Mouse (Mus musculus) right cerebral cortex, postnatal 36 days (tissue): Measurements from ENCODE around the gene Hbb-y.
"Not testable (repeated sequence)": the region's sequence is repeated elsewhere in the genome, so short reads cannot be mapped to it uniquely, and the experiment has no call there.

Source experiments
- DNase-seq, 2 experiments: peaks; one replicate each; pipeline ENCODE4 v3.0.0; 2022; ENCODE audit warnings: low spot score in 2 of 2, mixed read lengths in 1 of 2

The Hbb-y gene

DNA sequence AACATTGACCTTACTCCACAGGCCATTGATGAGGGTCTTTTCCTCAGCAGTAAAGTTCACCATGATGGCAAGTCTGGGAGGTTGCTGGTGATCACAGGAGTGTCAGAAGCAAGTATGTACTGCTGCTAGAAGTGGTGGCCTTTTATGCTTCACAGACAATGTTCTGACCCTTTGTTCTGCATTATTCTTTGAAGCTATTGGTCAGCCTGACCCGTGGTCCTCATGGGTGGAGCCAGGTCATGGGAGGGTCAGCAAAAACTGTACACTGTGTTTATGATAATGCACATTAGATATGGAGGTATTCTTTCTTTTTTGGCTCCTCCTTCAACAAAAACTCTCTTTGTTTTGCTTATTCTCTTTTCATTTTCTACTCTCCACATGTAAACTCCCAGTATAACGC, at the start of gene Hbb-y:
TSS of gene Hbb-y (minus strand) at position 127 of the 400 bp plus-strand sequence.
- DNase-seq: no peak

DNA sequence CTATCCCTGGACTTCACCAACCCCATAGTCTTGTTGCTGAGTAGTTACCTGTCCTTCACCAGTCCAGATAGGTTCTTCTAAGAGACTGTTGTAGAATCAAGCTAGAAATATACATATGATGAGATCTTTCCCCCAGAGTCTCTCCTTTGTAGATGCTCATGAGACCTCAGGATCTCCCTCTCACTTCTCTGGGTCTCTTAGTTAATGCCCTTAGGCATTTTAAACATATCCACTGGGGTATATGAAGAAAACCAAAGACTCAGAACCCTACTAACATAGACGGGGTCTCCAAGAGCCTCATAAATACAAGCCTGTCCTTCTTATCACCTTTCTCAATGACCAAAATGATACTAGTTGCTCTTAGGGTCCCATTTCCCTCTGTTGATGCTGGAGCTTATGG, 41.4 kb upstream of the Hbb-y start, which contains the start of gene Olfr64:
TSS of gene Olfr64 (minus strand) at position 101 of the 400 bp plus-strand sequence.
- no peak for DNase-seq

DNA sequence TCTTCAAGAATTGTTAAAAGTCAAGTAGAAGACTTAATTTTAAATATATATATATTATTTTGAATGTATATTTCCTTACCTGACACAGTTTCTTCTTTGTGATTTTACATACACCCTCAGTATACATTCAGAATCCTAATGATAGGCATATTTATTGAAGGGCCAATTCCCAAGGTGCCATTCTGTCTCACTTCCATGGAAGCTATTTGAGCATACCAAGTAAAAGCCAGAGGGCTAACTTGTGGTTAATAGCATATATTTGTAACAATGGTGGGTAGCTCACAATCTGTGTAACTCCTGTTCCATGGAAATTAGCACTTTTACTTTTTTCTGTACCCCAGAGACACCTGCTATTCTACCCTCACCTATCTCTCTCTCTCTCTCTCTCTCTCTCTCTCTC, 33.1 kb upstream of the Hbb-y start, which contains the start of gene Olfr66:
TSS of gene Olfr66 (minus strand) at position 101 of the 400 bp plus-strand sequence.
- DNase-seq: no peak

DNA sequence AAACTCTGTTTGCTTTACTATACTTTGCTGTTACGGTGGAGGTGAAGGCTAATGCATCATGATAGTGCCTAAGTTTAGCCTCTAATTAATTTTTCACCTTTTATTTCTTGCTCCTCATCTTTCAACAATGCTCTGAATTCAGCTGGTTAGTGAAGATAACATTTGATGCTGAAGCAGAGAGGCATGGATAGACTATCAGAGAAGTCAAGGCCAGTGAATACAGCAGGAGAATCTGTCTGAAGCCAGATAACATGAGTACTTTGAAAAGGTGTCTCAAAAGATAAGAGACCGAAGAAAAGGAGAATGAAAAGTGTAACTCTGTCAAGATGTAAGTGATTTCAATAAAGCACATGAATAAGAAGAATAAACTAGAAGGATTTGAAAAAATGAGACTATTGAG, 24.1 kb upstream of the Hbb-y start:
- no peak for DNase-seq

DNA sequence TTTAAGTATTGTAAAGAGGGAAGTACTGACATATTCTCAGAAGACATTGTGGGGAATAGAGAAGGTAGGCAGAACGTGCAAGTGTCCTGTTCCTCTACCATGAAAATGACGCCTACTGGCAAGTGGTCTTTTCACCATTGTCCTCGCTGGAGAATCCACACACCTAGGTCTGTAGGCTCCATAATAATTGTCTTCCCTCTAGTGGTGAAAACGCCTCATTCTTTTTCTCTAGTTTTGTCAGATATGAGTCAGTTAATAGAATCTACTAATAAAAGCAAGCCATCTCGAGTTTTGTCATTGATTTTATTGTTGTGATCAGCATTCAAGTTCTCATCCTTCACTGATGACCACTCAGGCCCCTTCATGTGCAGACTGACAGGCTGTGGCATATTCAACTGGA, 21.4 kb upstream of the Hbb-y start:
- DNase-seq: no peak

DNA sequence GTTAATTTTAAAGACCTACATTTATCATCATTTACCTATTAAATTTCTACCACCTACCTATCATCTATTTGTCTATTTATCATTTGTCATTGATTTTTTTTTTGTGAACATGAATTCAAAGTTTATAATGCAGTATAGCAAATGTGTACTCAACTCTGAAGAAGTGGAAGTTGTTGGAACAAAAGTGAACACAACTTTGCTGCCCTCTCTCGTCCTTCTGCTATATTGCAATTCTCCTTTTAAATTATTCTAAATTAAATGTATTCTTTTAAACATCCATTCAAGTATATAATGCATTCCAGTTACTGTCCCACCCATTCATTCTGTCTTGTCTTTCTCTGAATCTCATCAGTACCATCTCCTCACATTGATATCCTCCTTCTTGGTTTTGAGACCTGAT, 20.0 kb upstream of the Hbb-y start:
- no peak for DNase-seq

DNA sequence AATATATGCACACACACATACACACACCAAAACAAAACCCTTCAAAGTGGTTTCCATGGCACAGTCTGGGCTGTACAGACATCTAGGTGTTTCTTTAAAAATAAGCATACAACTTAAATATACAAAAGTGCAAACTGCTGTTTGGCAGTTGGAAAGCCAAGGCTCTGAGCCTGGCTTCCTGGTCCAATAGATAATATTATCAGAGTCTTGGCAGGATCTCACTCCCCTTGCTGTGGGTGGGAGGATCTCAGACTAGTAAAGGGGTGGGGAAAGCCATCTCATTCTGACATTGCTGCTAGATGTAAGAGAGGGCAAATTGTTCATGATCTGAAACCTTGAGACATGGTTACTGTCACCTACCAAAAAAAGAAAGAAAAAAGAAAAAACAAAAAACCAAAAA, 17.7 kb upstream of the Hbb-y start:
- DNase-seq: no peak

DNA sequence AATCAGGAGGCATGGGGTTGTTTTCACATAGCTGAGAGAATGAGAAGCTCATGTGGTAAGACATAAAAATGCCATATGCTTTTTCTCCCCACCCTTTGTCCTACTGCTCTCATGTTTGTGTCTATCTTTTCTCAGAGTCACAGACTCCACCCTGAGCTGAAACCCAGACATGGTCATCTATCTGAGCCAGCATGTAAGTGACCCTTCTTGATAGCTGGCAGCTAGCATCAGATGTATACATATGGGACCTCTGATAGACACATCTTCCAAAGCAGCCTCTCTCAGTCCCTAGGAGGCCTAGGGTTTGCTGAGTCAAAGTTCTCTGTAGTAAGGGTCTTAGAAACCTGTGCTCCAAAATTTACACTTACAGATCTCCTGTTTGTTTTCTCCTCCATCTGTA, 12.7 kb upstream of the Hbb-y start:
- DNase-seq: no peak

DNA sequence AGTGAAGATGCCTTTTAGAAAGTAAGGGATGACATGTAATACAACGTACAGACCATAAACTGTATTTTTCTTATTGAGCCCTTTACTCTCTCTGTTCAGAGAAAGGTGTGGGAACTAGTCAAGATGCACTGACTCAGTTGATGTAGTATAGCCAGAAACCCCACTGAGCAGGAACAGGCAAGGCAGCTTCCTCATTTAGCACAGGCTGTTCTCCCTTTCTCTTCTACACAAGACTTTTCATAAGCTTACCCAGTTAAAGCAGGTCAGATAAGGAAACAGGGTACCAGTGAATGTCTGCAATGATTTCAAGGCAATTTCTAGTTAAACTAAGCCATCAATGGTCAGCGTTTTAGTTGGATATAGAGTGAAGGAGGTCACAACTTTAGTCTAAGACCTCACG, 8.5 kb upstream of the Hbb-y start:
- DNase-seq: no peak

DNA sequence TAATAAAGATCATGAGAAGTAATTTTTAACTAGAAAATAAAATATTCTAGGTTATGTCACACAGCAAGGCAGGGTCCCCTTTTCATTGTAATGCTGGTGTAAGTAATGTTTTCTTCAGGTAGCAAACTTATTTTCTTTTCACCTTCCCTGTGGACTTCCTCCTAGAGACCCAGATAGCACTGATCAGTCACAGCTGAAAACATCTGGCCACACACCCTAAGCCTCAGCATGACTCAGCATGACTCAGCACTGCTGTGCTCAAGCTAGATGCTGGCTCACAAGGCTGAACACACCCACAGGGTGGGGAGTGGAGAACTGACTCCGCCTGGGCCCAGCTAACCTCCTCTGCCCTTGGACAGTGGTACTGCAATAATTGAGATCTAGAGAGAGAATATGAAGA, 7.8 kb upstream of the Hbb-y start:
- no peak for DNase-seq

DNA sequence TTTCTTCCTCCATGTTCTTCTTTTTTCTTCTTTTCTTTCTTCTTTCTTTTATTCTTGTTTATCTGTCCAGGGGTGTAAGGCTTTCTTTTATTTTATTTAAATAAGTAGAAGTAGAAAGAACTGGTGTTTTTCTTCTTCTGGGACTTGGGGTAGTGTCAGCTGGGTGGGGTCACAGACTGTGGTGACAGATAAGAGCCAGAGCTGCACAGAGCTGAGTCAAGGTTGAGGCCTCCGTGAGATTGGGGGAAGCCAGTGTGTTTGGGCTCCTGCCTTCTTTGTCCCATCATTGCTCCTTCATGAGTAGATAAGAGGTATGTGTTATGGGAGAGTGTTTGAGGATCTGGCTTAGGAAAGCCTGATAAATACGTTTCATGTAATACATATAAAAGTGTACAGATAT, 6.1 kb upstream of the Hbb-y start:
- DNase-seq: no peak

DNA sequence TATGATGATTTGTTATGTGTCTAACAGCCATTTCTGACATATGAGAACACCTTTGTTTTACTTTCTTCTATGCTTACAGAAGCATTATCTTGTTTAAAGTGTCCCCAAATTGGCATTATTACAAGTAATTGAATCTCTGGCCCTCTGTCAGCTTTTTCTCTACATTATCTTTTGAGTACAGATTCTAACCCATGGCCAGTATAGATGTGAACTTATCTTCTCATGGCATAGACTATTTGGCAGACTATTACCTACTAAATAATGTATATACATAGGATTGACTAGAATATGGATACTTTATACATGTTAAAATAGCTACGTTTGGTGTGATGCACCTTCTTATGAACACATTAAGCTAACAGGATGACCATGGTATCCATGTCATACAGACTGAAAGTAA, 1.7 kb upstream of the Hbb-y start:
- no peak for DNase-seq

DNA sequence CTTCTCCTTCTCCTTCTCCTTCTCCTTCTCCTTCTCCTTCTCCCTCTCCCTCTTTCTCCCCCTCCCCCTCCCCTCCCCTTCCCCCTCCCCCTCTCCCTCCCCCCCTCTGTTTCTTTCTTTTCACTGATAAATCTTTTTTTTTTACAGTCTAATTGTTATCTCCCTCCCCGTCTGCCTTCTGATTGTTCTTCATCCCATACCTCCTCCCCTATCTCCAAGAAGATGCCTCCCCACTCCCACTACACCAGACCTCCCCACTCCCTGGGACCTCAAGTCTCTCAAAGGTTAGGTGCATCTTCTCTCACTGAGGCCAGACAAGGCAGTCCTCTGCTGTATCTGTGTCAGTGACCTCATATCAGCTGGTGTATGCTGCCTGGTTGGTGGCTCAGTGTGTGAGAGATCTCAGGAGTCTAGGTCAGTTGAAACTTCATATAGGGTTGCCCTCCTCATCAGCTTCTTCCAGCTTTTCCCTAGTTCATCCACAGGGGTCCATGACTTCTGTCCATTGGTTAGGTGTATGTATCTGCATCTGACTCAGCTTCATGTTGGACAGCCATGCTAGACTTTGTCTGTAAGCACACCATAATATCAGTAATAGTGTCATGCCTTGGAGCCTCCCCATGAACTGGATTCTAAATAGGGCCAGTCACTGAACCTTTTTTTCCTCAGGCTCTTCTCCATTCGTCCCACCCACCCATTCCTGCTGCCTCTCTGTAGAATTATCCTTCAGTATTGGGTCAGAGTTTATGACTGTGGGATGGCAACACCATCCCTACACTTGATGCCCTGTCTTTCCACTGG, 8.3 kb downstream of the Hbb-y start:
- no peak for DNase-seq

DNA sequence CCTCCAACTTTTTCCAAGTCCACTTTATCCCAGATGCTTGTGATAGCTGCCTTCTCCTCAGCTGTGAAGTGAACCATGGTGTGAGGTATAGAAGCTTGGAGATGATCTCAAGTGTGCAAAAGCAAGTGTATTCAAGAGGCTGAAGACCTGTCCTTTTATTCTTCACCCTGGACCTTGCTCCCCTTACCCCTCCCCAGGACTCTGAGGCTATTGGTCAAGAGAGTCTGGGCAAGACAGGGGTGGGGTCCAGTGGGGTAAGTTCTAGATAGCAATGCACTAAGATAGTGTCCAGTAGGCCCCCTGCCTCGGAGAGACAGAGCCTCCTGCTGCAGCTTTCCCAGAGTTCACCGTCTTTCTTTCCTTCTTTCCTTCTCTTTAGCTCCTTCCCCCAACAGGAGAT, 10.0 kb downstream of the Hbb-y start, which contains the start of gene Hbb-bh1:
TSS of gene Hbb-bh1 (minus strand) at position 131 of the 400 bp plus-strand sequence.
- no peak for DNase-seq

DNA sequence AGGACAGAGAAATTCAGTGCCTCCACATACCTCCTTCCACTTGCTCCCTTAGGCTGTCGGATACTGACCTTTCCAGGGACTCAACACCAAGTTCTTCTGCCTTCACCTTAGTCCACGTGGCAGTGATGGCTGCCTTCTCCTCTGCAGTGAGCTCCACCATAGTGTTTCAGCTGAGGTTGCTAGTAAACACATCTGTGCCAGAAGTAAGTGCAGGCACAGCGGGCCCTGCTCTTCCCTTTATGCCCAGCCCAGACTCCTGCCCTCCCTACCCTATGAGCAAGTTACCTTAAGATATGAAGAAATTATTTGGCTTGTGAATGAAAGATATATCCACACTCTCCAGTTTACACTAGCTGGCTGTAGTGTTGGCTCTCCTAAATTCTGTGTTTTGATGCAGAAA, 12.7 kb downstream of the Hbb-y start, which contains the start of gene Hbb-bh2:
TSS of gene Hbb-bh2 (minus strand) at position 253 of the 400 bp plus-strand sequence.
- no peak for DNase-seq

DNA sequence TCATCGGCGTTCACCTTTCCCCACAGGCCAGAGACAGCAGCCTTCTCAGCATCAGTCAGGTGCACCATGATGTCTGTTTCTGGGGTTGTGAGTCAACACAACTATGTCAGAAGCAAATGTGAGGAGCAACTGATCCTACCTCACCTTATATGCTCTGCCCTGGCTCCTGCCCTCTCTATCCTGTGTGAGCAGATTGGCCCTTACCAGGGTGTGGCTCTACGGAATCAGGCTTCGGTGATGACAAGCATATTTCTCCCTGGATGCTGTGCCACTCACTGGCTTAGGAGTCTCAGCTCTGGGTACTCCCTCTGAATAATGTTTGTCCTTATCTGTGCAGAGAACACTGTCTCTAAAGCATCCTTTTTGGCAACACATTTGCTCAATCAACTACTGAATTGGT, 25.2 kb downstream of the Hbb-y start, which contains the start of gene Hbb-bs:
TSS of gene Hbb-bs (minus strand) at position 289 of the 400 bp plus-strand sequence.
- DNase-seq: no peak

DNA sequence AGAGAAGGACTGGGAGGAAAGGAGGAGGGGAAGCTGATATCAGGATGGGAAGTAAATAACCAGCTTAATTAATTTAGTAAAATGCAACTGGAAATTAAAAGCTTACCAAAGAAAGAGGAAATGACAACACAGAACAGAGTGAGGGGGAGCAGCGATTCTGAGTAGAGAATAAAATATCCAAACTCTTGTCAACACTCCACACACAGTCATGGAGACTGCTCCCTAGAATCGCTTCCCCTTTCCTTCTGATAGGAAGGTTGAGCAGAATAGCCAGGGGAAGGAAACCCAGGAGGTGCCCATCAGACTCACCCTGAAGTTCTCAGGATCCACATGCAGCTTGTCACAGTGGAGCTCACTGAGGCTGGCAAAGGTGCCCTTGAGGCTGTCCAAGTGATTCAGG, 25.9 kb downstream of the Hbb-y start:
- DNase-seq: not testable (repeated sequence)

DNA sequence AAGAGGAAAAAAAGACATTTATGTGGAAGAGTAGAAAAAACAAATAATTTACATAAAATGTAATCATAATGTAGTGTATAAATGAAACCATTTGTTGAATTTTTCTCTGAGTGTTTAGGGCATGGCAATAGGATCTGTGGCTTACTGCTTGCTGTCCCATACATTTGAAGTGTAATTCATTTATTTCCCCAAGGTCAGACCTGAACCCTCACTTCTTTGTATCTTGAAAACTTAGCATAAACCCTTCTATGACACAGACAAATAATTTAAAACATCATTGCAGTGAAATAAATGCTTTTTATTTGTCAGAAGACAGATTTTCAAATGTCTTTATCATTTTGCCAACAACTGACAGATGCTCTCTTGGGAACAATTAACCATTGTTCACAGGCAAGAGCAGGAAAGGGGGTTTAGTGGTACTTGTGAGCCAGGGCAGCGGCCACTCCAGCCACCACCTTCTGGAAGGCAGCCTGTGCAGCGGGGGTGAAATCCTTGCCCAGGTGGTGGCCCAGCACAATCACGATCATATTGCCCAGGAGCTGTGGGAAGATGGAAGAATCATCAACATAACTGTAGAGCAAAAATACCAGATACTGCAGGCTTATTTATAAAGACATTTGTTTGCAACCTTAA, 26.6 kb downstream of the Hbb-y start:
- no peak for DNase-seq

DNA sequence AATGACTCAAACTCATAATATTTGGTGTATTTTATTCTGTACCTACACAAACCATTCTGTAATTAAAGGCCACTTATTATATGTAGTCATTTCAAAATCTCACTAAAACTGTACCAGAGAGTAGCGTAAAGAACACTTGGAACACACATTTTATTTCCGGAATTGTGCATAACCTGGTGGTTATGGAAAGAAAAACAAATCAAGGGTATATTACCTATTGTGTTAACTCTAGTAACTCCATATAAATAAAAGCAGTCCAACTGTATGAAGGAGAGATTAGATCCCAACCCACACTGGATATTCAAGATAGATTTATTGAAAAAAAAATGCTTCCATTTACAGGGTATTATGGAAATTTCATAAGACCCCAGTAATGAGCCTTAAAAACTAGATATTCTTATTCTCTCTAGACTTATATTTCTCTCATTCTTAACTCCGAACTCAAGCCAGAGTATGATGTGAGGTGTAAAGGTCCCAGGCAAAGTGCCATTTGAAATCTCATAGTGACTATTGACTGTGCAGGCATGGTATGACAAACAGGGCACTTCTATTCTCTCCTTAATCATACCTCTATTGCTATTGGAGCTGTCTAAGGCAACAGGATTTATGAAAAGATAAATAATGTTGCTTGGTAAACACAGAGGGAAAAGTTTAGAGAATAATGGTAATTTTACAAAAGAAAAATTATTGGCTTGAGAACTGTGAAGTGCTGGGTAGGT, 27.3 kb downstream of the Hbb-y start:
- no peak for DNase-seq

DNA sequence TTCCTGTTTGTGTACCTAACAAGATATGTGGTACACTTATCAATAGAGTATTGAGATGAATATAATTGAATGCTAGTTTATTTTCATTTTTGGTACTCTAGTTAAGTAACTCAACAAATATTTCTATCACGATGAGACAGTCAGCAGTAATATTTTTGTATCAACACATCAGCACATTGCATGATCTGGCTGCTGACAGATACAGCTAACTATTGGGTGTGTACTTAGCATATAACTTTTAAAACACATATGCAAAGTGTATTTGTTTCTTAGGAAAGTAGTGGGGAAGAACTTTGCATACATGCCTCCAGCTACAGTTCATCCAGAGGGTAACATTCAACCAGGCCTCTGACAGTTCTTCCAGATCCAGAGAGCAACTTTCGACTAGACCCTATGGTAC, 28.4 kb downstream of the Hbb-y start:
- DNase-seq: no peak

DNA sequence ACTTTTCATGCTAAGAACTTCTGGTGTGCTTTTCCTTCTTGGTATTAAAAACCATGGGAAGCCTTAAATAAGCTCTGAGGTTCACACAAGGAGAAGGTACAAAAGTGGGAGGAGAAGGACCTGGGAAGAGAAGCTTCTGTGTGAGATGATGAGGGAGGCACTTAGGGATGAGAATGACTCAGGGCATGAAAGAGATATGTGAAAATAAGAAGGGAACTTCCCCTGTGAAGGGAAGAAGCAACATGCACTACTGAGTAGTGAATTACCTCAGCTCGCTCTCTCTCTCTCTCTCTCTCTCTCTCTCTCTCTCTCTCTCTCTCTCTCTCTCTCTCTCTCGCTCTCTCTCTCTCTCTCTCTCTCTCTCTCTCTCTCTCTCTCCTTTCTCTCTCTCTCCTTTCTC, 37.9 kb downstream of the Hbb-y start:
- not testable (repeated sequence) for DNase-seq

DNA sequence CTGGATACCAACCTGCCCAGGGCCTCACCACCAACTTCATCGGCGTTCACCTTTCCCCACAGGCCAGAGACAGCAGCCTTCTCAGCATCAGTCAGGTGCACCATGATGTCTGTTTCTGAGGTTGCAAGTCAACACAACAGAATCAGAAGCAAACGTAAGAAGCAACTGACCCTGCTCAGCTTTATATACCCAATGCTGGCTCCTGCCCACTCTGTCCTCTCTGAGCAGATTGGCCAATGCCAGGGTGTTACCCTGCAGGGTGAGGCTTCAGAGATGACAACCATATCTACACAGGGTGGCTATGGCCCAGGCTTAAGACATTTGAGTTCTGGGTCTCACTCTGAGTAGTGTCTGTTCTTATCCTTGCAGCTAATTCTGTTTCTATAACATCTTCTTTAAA, 39.2 kb downstream of the Hbb-y start, which contains the start of gene Hbb-bt:
TSS of gene Hbb-bt (minus strand) at position 231 of the 400 bp plus-strand sequence.
- no peak for DNase-seq
